Mouse (Mus musculus) mesoderm, embryonic 11.5 days (tissue): ENCODE measurements around the gene Cdadc1.

Source experiments
- DNase-seq: peaks from one replicate; pipeline ENCODE4 v3.0.0-alpha.2; 2012; ENCODE audit warnings: low read depth, low spot score

Gene Cdadc1

DNA sequence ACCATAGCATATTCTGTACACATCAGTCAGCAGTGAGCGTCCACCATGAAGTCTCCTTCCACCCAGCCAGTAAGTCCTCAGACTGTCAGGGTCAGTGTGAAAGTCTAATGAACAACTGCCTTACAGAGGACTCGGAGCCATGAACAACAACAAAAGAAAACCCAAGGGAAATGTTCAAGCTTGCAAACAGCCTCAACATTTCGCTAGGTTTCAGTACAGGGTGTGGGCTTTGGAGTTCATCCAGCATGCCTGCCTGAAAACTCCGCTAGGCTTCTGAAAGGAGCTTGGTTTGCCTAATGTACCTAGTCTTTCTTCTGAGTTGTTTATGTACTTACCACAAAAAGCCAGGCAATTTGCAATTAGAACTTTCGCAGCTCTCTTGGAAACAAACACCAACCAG lies 53.8 kb downstream of the Cdadc1 start:
- DNase-seq = no peak

DNA sequence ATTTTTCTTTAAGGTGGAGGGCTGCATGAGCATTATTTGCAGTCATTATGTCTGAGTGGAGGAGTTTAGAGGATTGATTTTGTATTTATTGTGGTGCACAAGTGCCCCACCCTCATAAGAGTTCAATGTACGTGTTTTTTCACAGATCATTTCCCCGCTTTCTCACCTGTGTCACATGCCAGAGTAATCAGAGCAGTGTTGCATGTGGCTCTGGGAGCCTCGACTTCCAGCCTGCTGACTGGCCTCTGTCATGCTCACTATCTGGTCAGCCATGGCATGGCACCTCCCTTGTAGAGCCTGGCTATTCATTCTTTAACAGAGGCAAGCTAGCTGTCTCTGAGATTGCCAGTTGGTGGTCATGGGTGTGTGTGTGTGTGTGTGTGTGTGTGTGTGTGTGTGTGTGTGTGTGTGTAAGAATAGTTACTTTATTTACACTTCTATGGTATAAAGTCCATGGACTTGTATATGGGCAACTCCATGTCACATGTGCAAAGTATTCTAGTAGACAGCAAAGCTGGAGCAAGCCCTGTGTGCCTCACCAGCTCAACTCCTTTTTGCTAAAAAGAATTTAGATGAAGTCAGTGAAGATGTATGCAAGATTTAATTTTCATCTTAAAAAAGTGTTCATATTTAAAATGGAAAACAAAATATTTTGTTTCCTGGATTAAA lies 54.5 kb downstream of the Cdadc1 start:
- no peak for DNase-seq

DNA sequence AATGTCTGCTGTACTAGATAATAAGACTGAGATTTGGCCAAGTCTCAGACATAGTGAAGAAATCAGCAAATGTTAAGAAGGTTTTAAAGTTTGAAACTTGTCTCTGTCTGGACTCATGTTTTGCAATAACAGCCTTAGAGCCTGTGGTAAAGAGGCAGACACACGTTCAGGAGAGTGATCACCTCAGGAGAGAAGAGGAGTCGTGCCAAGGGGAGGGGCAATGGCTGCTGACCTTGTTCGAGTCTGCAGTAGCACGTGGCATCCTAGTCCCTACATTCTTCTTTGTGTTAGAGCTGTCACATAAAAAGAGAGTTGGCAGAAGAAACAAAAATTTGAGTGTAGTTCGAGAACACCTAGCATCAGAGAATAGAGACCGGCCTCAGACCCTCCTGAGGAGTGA lies 57.0 kb downstream of the Cdadc1 start:
- DNase-seq = no peak

DNA sequence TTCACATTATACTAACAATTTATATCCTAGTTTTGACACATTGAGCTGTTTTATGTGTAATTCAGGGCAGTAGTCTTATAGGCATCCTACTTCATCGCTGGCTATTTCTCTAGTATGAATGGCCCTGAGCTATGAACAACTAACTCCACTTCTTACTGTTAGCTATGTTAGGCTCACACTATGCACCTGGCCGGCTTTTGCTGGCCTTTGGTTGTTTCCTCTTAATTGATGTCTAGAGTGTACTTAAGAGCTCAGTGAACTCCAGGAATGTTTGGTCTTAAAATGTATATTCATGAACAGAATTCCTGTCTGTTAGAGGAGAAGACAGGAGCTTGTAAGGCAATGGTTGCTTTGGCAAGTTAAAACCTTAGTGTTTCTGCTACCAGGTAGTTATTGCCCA lies 57.5 kb downstream of the Cdadc1 start:
- DNase-seq = no peak

DNA sequence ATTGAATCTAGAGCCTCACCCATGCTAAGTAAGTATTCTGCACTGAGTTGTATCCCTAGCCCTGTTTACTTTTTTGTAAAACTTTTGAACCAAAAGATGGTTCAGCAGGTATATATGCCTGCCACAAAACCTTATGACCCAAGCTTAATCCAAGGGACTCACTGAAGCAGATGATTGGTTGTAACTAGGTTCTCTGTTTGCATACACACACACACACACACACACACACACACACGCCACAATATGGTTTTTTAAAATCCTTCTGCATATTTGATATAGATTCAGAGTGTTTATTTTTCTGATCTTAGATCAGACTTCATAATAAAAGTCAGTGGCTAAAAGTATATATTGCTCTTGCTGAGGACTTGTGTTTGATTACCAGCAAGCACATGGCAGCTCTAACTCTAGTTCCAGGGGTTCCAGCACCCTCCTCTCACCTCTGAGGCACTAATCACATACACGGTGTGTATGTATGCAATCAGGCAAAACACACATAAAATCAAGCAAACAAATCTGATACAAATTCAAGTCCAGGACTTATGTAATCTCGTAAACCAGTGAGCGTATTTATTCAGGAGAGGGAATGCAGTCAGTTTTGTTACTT lies 59.8 kb downstream of the Cdadc1 start:
- DNase-seq = no peak

DNA sequence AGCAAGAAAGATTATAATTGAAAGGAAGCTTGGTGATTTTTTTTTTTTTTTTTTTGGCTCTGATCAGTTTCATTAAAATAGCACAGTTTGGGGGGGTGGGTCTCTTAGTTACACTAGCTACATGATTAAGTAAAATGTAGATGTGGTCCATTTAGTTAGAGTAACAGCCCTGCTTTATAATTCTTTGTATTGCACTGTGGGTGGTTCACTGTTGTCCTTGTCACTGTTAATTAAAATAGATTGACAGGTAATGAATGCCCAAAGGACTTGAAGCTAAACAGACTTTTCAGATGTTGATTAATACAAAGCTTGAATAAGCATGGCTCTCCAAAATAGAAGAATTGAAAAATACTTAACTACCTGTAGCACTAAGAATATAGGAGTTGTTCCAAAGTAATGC lies 63.9 kb downstream of the Cdadc1 start:
- DNase-seq = no peak

DNA sequence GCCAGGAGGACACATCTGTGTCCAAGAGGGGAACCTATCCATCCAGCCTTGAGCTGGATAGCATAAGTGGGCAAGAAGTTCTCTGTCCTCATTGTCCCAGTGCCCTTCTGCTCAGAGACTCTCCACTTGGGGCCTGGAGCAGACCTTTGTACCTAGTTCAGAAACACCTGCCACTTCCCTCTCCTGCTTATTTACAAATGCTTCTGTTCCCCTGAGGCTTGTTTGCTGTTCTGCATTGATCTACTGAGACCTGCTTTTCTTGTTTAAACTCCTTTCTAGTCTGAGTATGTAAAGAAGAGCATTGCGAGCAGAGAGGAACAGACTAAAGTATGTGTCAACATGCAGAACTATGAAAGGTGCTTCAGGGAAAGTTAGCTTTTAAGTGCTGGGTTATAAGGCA lies 64.8 kb downstream of the Cdadc1 start:
- DNase-seq = no peak

DNA sequence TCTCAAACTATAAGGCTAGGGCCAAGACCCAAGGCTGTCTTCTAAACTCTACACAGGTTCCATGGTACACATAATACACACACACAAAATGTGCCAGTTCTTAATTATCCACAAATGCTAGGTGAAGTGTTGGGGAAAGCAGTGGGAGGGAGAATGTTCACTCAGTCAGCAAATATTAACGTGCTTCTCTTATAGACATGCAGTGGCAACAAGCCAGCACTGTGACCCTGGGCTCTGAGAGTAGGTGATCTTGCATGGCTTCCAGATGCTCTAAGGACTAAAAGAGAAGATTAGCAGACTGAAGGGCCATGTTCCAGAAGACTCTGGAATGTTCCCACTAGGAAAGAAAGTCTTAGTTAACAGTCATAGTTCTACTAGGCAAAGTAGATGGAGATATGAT lies 67.0 kb downstream of the Cdadc1 start:
- no peak for DNase-seq

DNA sequence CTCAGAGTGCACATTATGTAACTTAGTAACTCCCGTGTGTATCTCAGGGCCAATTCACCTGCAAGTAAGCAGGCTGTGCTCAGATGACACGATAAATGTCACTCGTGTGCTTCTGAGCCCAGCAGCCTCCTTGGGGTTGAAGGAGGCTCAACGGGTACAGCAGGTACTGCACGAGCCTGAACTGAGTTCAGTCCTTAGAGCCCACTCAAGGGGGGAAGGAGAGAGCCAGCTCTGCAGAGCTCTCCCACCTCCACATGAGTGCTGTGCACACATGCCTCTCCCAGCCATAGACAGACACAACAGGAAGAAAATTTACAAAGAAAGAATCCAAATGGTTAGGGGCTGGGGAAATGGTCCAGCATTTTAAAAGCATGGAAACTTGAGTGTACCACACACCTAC lies 71.9 kb downstream of the Cdadc1 start:
- DNase-seq = no peak

DNA sequence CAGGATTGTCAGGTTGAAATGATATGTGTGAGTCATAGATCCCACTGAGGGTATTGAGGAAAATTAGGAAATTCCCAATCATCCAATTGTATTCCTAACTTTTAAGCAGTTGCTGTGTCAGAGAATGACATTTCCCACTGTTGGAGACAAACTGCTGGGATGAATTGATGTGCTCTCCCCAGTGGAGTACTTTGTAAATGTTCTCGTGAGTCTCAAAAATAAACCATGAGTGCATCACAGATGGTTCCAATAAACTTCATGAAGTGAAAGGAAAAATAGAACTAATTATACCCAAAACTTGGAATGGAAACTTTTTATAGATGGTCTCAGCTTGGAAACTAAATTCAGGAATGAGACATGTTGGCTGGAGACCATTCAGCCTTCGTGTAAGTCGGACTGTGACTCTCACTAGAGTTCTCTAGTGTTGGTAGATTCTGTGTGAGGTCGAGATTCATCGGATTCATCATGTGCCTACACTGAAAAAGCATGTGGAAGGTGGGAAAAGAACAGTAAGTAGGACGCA lies 83.8 kb downstream of the Cdadc1 start:
- DNase-seq = no peak
